Mouse (Mus musculus) ovary, postnatal 36 days (tissue): ENCODE results near the gene Atp6v1g1.

Experiments
- DNase-seq: peaks from one replicate; pipeline ENCODE4 v3.0.0; 2022; ENCODE audit warnings: low spot score, mixed read lengths

The Atp6v1g1 gene

GRCm38 (mm10) chr4:63544494-63545230 lies at the start of gene Atp6v1g1:
Atp6v1g1 (plus strand) TSS chr4:63544772.
- DNase-seq, result peak; percentile 94

GRCm38 (mm10) chr4:63494967-63495914 lies 49.3 kb upstream of the Atp6v1g1 start:
- DNase-seq, result peak; percentile 70

DNA sequence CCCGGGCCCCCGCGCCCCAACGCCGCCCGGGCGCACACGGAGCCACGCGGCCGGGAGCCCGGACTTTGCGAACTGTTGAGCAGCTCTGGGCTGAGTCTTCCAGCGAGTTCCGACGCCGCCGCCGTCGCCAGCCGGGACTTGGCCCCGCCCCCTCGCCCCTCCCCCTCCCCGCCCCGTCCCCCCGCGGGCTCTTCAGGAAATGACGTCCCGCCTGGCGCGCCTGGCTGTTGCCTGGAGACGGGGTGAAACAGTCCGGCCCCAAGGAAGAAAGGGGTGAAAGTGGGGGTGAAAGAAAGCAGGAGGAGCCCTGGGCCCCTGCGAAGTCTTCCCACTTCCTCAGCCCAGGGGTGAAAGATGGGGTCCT lies 48.7 kb upstream of the Atp6v1g1 start, which contains the start of gene Whrn:
Gene Whrn (minus strand): TSS at position 77 of the 364 bp plus-strand sequence.
- peak; percentile 78 for DNase-seq

DNA sequence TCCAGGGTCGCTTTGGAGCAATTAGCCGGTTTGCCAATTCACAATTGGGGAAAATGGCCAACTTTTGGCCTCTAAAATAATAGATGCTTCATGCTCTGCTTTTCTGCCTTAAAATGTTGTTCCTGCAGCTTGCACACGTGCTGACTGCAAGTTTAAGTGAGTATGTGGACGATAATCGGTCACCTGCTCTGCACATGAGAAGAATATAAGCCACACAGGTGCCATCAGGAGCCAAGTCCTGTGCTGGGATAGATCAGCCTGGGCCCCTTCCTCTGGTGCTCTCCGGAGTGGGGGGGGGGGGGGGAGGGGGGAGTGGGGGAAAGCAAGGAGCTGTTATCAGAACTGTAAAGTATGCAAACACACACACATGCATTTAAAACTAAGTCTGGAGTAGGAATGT lies 48.3 kb upstream of the Atp6v1g1 start:
- DNase-seq, result no peak

DNA sequence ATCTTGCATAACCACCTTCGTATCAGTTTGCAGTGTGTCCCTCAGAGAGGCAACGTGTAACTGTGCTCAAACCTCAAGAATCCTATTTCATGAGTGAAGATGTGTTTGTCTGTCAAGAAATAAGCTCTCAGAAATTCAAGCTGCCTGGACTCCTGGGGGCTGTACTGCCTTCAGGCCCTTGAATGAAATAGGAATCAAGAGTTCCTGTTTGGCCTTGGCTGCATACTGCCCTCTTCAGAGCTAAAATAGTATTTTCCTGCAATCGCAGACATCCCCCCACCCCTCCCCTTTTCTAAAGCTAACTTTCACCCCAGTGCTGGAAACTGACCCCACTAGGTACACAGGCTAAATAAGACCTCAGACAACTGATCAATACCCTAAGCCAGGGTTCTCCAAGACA lies 46.2 kb upstream of the Atp6v1g1 start:
- no peak for DNase-seq

DNA sequence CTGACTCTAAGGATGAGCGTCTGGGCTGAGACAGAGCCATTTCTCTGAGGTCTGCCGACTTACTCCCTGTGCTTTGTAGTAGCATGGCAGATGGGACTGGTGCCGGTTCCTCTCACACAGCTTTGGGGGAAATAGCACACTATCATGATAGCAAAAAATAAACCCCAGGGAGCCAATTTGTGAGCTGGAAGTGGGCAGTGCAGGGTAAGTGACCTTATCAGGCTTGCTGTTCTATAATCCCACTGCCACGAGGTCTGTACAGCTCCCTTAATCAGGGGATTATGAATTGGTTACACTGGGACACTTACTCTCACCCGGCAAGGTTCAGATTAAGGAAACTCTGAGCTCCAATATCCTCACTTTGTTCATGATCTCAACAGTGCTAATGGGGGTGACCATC lies 43.5 kb upstream of the Atp6v1g1 start:
- no peak for DNase-seq

DNA sequence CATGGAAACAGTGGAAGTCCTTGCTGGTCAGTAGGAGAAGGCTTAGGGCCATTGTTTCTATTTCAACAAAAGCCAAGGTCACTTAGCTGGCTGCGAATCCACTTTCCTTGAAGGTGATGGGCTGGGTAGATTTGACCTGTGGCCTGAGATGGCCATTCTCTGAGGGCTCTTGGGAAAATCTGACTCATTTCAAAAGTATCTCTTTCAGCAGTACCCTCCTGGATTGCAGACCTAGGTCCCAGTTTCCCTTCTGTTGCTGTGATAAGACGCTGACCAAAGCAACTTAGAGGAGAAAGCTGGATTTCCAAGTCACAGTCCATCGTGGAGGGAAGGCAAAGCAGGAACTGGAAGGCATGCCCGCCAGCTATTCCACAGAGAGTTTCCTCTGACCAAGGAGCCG lies 40.6 kb upstream of the Atp6v1g1 start:
- DNase-seq, result no peak

- no peak for DNase-seq
These were observed 37.1 kb upstream of the Atp6v1g1 start for GRCm38 (mm10) chr4:63507478-63507877.

DNA sequence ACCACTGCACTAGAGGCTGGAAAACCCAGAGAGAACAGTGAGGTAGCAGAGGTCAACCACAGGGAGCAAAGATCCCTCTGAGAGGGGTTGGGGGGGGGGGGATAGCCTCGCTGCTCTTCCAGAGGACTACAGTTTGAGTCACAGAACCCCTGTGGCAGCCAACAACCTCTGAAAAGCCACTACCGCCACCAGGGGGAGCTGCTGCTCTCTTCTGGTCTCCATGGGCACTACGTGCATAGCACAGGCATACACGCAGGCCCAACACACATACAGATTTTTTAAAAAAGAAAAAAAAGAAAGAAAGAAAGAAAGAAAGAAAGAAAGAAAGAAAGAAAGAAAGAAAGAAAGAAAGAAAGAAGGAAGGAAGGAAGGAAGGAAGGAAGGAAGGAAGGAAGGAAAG lies 36.3 kb upstream of the Atp6v1g1 start:
- peak; percentile 80 for DNase-seq

DNA sequence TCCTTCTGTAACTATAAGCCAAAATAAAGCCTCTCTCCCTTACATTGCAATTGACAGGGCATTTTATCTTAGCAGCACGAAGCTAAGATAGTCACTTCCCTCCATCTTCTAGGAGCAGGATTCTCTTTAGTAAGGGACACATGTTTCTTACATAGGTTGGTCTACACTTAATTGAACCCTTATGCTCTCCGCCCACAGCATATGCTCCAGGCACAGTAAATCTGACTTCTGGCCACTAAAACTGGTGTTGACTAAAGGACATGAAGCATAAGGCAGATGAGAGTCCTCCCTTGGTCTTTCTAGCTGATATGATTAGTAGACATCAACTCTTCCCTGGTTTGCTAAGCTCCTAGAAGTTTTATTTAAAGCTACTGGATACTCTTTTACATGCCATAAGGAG lies 31.7 kb upstream of the Atp6v1g1 start:
- DNase-seq, result no peak

DNA sequence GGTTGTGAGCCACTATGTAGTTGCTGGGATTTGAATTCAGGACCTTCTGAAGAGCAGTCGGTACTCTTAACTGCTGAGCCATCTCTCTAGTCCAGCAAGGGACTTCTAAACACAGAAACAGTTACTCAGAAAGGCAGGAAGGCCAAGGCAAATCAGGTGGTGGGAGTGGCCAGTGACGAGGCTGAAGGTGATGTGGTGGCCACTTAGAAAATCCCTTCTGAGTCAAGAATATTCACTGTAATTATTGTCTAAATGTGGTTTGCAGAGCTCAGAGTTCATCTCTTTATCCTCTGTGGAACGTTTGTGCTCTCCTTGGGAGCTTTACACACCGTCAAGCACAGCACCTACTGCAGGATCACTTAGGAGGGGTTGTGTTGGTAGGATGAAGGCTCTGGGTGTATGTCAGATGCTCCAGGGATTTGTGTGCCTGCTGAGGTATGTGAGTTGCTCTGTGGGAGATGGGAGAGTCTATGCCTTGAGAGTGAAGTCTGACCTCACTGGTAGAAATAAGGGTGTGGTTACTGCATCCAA lies 30.1 kb upstream of the Atp6v1g1 start:
- no peak for DNase-seq

- DNase-seq, result no peak
These were observed 29.6 kb upstream of the Atp6v1g1 start for GRCm38 (mm10) chr4:63515021-63515420.

- no peak for DNase-seq
These were observed 22.7 kb upstream of the Atp6v1g1 start for GRCm38 (mm10) chr4:63521813-63522419.

- DNase-seq, result no peak
These were observed 19.1 kb upstream of the Atp6v1g1 start for GRCm38 (mm10) chr4:63525514-63525913.

DNA sequence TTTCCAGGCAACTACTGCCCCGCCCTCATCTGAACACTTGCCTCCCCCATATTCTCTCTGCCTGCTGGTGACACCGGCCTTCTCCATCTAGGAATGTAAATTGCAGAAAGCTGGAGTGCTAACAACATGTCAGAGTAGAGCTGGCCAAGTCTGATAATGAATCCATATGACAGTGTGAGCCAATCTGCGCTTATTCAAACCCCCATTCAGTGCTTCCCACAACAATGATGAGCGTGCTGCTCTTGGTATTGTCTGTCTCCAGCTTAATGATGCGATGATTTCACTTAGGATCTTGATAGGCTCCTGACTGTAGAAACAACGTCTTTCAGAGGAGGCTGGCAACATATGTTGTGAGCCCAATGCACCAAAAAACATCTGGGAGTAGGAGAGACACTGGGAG lies 15.6 kb upstream of the Atp6v1g1 start:
- no peak for DNase-seq

- DNase-seq, result no peak
These were observed 14.2 kb upstream of the Atp6v1g1 start for GRCm38 (mm10) chr4:63530409-63530808.

- DNase-seq, result no peak
These were observed 7.0 kb upstream of the Atp6v1g1 start for GRCm38 (mm10) chr4:63537602-63538001.

- no peak for DNase-seq
These were observed 2.4 kb upstream of the Atp6v1g1 start for GRCm38 (mm10) chr4:63542209-63542608.

DNA sequence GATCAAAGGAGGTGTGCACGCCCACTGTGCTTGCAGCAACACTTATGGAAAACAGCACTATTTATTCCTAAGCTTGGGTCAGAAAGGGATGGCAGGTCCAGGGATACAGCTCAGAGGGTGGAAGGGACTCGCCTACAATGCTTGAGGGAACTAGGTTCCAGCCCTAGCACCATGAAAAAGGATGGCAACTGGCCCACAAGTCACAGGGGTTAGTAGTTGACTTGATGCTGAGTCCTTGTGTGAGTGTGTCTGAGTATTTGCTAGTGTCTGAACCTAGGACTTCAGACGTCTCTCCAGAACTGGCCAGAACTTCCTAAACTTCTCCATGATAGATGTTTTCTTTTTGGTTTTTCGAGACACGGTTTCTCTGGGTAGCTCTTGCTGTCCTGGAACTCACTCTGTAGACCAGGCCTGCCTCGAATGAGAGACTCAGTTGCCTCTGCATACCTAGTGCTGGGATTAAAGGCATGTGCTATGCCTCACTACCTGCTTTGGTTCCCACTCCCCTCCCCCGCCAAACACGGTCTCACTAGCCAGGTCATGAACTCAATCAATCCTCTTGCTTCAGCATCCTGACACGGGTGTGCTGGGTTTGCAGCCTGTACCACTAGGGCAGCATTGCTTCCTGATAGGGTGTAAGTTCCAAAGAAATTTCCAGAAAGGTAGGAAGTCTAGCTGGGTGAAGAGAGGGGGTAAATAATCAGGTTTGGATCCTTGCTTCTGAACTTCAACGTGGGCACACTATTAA lies 652 bp upstream of the Atp6v1g1 start:
- no peak for DNase-seq

DNA sequence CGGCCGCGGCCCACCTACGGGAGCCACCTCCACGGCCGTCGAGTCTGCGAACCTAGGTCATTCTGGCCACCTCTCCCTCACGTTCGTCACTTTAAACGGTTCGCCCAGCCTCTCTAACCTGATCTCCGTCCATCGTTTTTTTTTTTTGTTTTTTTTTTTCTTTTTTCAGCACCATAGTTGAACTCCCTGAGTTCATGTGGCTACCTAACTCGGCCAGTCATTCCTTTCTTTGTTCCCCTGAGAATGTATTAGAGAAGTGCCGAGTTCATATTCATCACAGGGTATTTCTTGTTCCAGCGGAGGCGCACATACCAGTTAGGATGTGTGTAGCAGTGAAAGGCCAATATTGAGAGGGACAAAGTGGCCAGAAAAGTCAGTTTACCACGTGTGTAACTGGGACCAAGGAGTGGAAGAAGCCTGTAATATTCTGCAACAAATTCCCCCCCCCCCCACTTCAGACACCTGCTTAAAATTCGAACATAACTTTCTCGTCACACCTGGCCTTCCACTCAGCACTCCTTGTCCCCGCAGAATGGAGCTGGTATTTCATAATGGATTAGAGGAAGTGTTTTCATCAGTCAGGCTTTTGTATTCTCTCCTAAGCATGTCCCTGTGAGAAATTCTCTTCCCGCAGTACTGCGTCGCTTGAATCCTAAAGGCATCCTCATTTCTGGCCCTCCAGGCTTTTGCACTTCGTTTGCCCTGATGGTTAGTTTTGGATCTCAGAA lies 823 bp downstream of the Atp6v1g1 start:
- DNase-seq, result no peak

- no peak for DNase-seq
These were observed 2.0 kb downstream of the Atp6v1g1 start for GRCm38 (mm10) chr4:63546441-63547055.
